12 mouse cellular contexts compared by ENCODE assay signal in genomic region chr10:25928448-25928786, GRCm38 (mm10).
DNase-seq lines count a peak whose midpoint lies in the region; ATAC-seq and TF ChIP-seq lines count a peak whose summit lies in the region.
"Had no signal": no experiment of that assay in that cellular context is flagged by ENCODE, and none has a peak within 500 bp of the region (broad histone marks: within the 10 kb centered on the region; RNA-seq: fewer than 3 reads in every experiment).

No protein-coding gene starts in this region.

- TF ChIP-seq POLR2A in liver, adult 2 months (IDR thresholded peaks at IDR 0.05; ENCODE audit: extremely low read depth, insufficient read depth, low read length): no peak

- H3K4me3 ChIP-seq in liver, adult 2 months (ENCODE audit: insufficient read depth, low read depth, low read length): no peak overlapping the region
- no peak overlapping the region for H3K4me3 ChIP-seq in embryonic facial prominence, embryonic 13.5 days
- H3K4me3 ChIP-seq in limb, embryonic 10.5 days: no peak overlapping the region
- H3K4me3 ChIP-seq in stomach, embryonic 14.5 days (ENCODE audit: low read depth, low read length): no peak overlapping the region
- H3K4me3 ChIP-seq: neural tube, embryonic 13.5 days had no signal

- no peaks in the 10 kb centered on the region for H3K27me3 ChIP-seq in liver, adult 2 months (ENCODE audit: control insufficient read depth, insufficient read depth, low read length)
- H3K27me3 ChIP-seq in embryonic facial prominence, embryonic 13.5 days: no peaks in the 10 kb centered on the region
- H3K27me3 ChIP-seq in limb, embryonic 10.5 days (ENCODE audit: low read depth, poor library complexity, severe bottlenecking): no peaks in the 10 kb centered on the region
- no peaks in the 10 kb centered on the region for H3K27me3 ChIP-seq in stomach, embryonic 14.5 days (ENCODE audit: control insufficient read depth, insufficient read depth, low read length)
- H3K27me3 ChIP-seq: neural tube, embryonic 13.5 days had no signal

- H3K27ac ChIP-seq in liver, adult 2 months (replicated peaks; ENCODE audit: insufficient read depth, low read depth, low read length): no peak overlapping the region
- H3K27ac ChIP-seq in embryonic facial prominence, embryonic 13.5 days: peak overlapping the region; percentile 85
- peak overlapping the region; percentile 75 for H3K27ac ChIP-seq in limb, embryonic 10.5 days
- H3K27ac ChIP-seq in stomach, embryonic 14.5 days (ENCODE audit: low read length): peak overlapping the region; percentile 90
- H3K27ac ChIP-seq: macrophage; neural tube, embryonic 13.5 days had no signal

- H3K4me1 ChIP-seq in liver, adult 2 months (ENCODE audit: control insufficient read depth, insufficient read depth, low read length): peaks cover 9% of the 10 kb centered on the region; the same call in 1 of the 2 replicates
- H3K4me1 ChIP-seq in embryonic facial prominence, embryonic 13.5 days: peaks cover 40% of the 10 kb centered on the region
- H3K4me1 ChIP-seq in limb, embryonic 10.5 days: peaks cover 42% of the 10 kb centered on the region
- peaks cover 36% of the 10 kb centered on the region for H3K4me1 ChIP-seq in stomach, embryonic 14.5 days (ENCODE audit: control insufficient read depth, insufficient read depth, low read length)

- intact Hi-C loops in left cerebral cortex, postnatal 36 days (cut with DNase I): no loop called here

- H3K9ac ChIP-seq in liver, adult 2 months (ENCODE audit: low read depth, low read length): no peak overlapping the region
- H3K9ac ChIP-seq in embryonic facial prominence, embryonic 13.5 days: no peak overlapping the region
- H3K9ac ChIP-seq in stomach, embryonic 14.5 days (replicated peaks; ENCODE audit: low read depth, low read length): no peak overlapping the region
- H3K9ac ChIP-seq: neural tube, embryonic 13.5 days had no signal

- no peak for ATAC-seq in embryonic facial prominence, embryonic 13.5 days (ENCODE audit: insufficient number of reproducible peaks, insufficient read depth, low FRiP score, low TSS enrichment, low read depth)
- no peak for ATAC-seq in stomach, embryonic 14.5 days (ENCODE audit: insufficient number of reproducible peaks, insufficient read depth, low FRiP score, low read depth)
- ATAC-seq: activated CD4-positive, CD25-positive, alpha-beta regulatory T cell, adult 4 months had no signal

- DNase-seq in liver, adult 2 months (ENCODE audit: extremely low read depth, low read depth, low spot score): peak; percentile 85
- DNase-seq in liver: no peak
- DNase-seq in limb, embryonic 10.5 days (ENCODE audit: low spot score): no peak
- DNase-seq in heart, postnatal 4 days: no peak
- DNase-seq in left cerebral cortex, postnatal 36 days (ENCODE audit: low spot score in 2 of 2): no peak
- DNase-seq: heart, postnatal 14 days; kidney, postnatal 25 days had no signal

- no peaks in the 10 kb centered on the region for H3K9me3 ChIP-seq in embryonic facial prominence, embryonic 13.5 days
- H3K9me3 ChIP-seq in limb, embryonic 10.5 days (replicated peaks): no peaks in the 10 kb centered on the region
- H3K9me3 ChIP-seq in stomach, embryonic 14.5 days (ENCODE audit: control insufficient read depth, low read depth, low read length): no peaks in the 10 kb centered on the region
- H3K9me3 ChIP-seq: neural tube, embryonic 13.5 days had no signal

- H3K4me2 ChIP-seq in embryonic facial prominence, embryonic 13.5 days: no peak overlapping the region
- no peak overlapping the region for H3K4me2 ChIP-seq in stomach, embryonic 14.5 days (replicated peaks; ENCODE audit: low read depth, low read length)
- H3K4me2 ChIP-seq: neural tube, embryonic 13.5 days had no signal

- H3K79me2 ChIP-seq in liver, adult 2 months (ENCODE audit: control insufficient read depth, insufficient read depth, low read length): no peaks in the 10 kb centered on the region

- WGBS in liver, adult 2 months: 10% methylated on average over 3 of the region's 3 CpGs
- 34% methylated on average over 3 of the region's 3 CpGs for WGBS in embryonic facial prominence, embryonic 13.5 days
- 29% methylated on average over 3 of the region's 3 CpGs for WGBS in limb, embryonic 10.5 days
- 21% methylated on average over 3 of the region's 3 CpGs for WGBS in stomach, embryonic 14.5 days

- H3K36me3 ChIP-seq in liver, adult 2 months (ENCODE audit: control insufficient read depth, insufficient read depth, low read length): no peaks in the 10 kb centered on the region
- no peaks in the 10 kb centered on the region for H3K36me3 ChIP-seq in embryonic facial prominence, embryonic 13.5 days
- H3K36me3 ChIP-seq in limb, embryonic 10.5 days: no peaks in the 10 kb centered on the region
- no peaks in the 10 kb centered on the region for H3K36me3 ChIP-seq in stomach, embryonic 14.5 days (ENCODE audit: control insufficient read depth, insufficient read depth, low read length)
- H3K36me3 ChIP-seq: neural tube, embryonic 13.5 days had no signal

- no peak for TF ChIP-seq CTCF in liver, adult 2 months (IDR thresholded peaks at IDR 0.05; ENCODE audit: low read depth, low read length)
